Comparison of ENCODE assay signal across 11 mouse cellular contexts in the genomic region with DNA sequence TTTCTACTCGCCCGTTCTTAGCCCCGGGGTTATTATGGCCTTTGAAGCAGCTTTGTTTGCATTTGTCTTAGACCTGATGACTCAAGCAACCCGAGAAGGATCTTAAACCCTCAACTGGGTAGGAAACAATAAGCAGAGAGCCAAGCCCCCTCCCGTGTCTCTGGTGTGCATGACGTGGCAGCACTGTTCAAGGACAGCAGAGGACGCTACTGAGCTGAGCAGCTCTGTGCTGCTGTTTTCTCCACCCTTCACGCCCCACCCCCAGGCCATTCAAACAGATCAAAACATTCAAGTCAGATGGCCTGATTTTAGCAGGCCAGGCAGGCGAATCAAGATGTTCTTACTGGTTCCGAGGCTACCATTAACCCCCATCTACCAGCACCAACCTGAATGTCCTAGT.
DNase-seq lines count a peak whose midpoint lies in the region; ATAC-seq and TF ChIP-seq lines count a peak whose summit lies in the region.
"Had no signal": no experiment of that assay in that cellular context is flagged by ENCODE, and none has a peak within 500 bp of the region (broad histone marks: within the 10 kb centered on the region; RNA-seq: fewer than 3 reads in every experiment).

No protein-coding gene starts in this region.

- no peak for ATAC-seq in lung, embryonic 14.5 days (ENCODE audit: insufficient read depth)
- ATAC-seq in liver, embryonic 11.5 days (replicated peaks; ENCODE audit: low FRiP score): no peak
- ATAC-seq: activated CD4-positive, CD25-positive, alpha-beta regulatory T cell, adult 4 months had no signal

- H3K4me1 ChIP-seq in lung, embryonic 14.5 days (ENCODE audit: insufficient read depth): no peaks in the 10 kb centered on the region
- no peaks in the 10 kb centered on the region for H3K4me1 ChIP-seq in liver, embryonic 11.5 days (replicated peaks; ENCODE audit: control insufficient read depth, insufficient read depth, low read length)

- no peaks in the 10 kb centered on the region for H3K27me3 ChIP-seq in lung, embryonic 14.5 days (ENCODE audit: insufficient read depth, low read length)
- H3K27me3 ChIP-seq in liver, embryonic 11.5 days (replicated peaks; ENCODE audit: control insufficient read depth, insufficient read depth, low read length): no peaks in the 10 kb centered on the region

- 36% methylated on average over 10 of the region's 10 CpGs for whole genome bisulfite sequencing in lung, embryonic 14.5 days
- WGBS in liver, embryonic 11.5 days: 45% methylated on average over 10 of the region's 10 CpGs

- TF ChIP-seq CTCF in lung, embryonic 14.5 days (IDR thresholded peaks at IDR 0.05; ENCODE audit: low read depth): peak; percentile 42

- no peak overlapping the region for H3K4me3 ChIP-seq in lung, embryonic 14.5 days (ENCODE audit: low read depth, low read length)
- no peak overlapping the region for H3K4me3 ChIP-seq in liver, embryonic 11.5 days (ENCODE audit: low read depth, low read length)
- H3K4me3 ChIP-seq: forebrain, embryonic 10.5 days had no signal

- DNase-seq in lung, embryonic 14.5 days: peak; percentile 4
- DNase-seq in lung, postnatal 25 days (ENCODE audit: low spot score): no peak
- peak; percentile 3 for DNase-seq in adrenal gland, adult 8-10 months
- DNase-seq in embryo, embryonic 9.5 days (ENCODE audit: extremely low spot score): peak; percentile 5
- DNase-seq in lung, postnatal 10 days: peak; percentile 23
- DNase-seq in heart, postnatal 4 days: no peak
- no peak for DNase-seq in gastrocnemius, postnatal 10 days
- DNase-seq in liver, embryonic 11.5 days (ENCODE audit: low spot score): no peak
- DNase-seq: kidney, adult 11 months had no signal

- no peaks in the 10 kb centered on the region for H3K36me3 ChIP-seq in lung, embryonic 14.5 days (ENCODE audit: insufficient read depth)
- no peaks in the 10 kb centered on the region for H3K36me3 ChIP-seq in liver, embryonic 11.5 days (ENCODE audit: control insufficient read depth, insufficient read depth, low read length)
- H3K36me3 ChIP-seq: forebrain, embryonic 10.5 days had no signal

- H3K27ac ChIP-seq in lung, embryonic 14.5 days (ENCODE audit: low read depth): no peak overlapping the region
- H3K27ac ChIP-seq in liver, embryonic 11.5 days (ENCODE audit: low read depth, low read length): no peak overlapping the region
- H3K27ac ChIP-seq: forebrain, embryonic 10.5 days had no signal

- no peak overlapping the region for H3K4me2 ChIP-seq in lung, embryonic 14.5 days
- no peak overlapping the region for H3K4me2 ChIP-seq in liver, embryonic 11.5 days

- no peaks in the 10 kb centered on the region for H3K9me3 ChIP-seq in lung, embryonic 14.5 days (ENCODE audit: low read depth, low read length)
- H3K9me3 ChIP-seq in liver, embryonic 11.5 days (ENCODE audit: control insufficient read depth, low read length): no peaks in the 10 kb centered on the region
- H3K9me3 ChIP-seq: forebrain, embryonic 10.5 days had no signal

- no peak overlapping the region for H3K9ac ChIP-seq in lung, embryonic 14.5 days
- no peak overlapping the region for H3K9ac ChIP-seq in liver, embryonic 11.5 days (ENCODE audit: low read depth, low read length)

Comparison
In these comparisons a context has a peak if more than half of its experiments do, and no peak if none do; other contexts are left out.
1. DNase-seq: peak in lung, embryonic 14.5 days (single experiment), adrenal gland, adult 8-10 months (single experiment), embryo, embryonic 9.5 days (single experiment) and lung, postnatal 10 days (single experiment); none in lung, postnatal 25 days (single experiment), heart, postnatal 4 days (single experiment), gastrocnemius, postnatal 10 days (single experiment) and liver, embryonic 11.5 days (single experiment).